Mouse (Mus musculus): ENCODE measurements around the gene Slc35b2.
A peak's percentile ranks its signal among the peaks of the same experiment; 100 is the strongest.

Slc35b2 gene

DNA sequence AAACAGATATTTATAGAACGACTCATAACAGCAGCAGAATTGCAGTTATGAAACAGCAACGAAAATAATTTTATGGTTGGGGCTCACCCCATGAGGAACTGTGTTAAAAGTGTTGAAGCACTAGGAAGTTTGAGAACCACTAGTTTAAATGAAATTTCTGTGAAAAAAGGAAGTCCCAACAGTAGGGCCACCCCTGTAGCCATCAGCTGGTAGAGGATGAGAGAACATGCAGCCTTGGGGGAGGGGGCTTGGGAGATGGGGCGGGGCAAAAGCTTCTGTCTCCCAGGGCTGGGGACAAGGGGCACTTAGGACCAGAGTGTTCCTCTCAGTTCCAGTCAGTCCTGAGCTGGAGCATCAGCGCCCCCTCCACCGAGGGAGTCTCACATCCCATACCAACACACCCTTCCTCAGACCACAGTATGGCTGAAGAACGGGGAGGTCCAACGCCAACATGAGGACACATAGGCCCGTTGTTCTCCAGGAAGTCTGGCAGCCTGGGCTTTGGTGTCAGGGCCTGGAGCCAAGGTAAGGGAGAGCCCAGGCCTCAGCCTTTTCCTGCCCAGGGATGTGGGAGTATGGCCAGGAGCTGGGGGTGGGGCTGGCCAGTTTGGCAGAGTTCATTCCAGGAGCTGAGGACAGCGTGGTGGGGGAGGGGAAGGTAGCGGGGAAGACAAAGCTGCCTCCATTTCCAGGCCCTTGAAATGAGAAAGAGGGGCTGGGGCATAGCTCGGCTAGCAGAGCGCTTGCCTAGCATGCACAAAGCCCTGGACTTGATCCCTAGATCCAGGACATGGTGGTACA, 20.6 kb downstream of the Slc35b2 start:
- peak in 1 of 2 experiments; percentile 53 for DNase-seq (ENCODE audit: low spot score in 2 of 2)

- DNase-seq (ENCODE audit: low spot score in 2 of 2): peak; percentile 61 to 81
Observed at GRCm38 (mm10) chr17:45584939-45585678, 21.4 kb downstream of the Slc35b2 start.

- DNase-seq (ENCODE audit: low spot score in 2 of 2): no peak
Observed at GRCm38 (mm10) chr17:45585725-45586448, 22.2 kb downstream of the Slc35b2 start.

GRCm38 (mm10) chr17:45586449-45586837, 22.8 kb downstream of the Slc35b2 start:
- DNase-seq (ENCODE audit: low spot score in 2 of 2): peak in 1 of 2 experiments; percentile 67

- no peak for DNase-seq (ENCODE audit: low spot score in 2 of 2)
Observed at GRCm38 (mm10) chr17:45588370-45588769, 24.7 kb downstream of the Slc35b2 start.

DNA sequence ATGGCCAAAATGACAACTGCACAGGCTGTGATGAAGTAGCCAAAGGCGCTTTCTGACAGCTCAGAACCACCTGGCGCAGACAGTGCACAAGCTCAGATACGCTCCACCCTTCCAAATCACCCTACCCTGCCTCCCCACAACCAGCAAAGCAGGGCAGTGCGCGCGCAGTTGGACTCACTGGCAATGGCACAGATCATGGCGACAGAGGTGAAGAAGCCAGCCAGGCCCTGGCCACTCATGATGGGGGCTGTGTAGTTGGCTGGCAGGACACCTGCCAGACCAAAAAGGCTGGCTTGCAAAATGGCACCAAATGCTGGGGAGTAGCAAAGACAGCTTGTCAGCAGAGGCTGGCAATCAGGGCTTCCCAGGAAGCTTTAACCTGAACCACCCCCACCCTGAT, 25.6 kb downstream of the Slc35b2 start:
- no peak for DNase-seq (ENCODE audit: low spot score in 2 of 2)

GRCm38 (mm10) chr17:45589844-45590243, 26.2 kb downstream of the Slc35b2 start:
- no peak for DNase-seq (ENCODE audit: low spot score in 2 of 2)

DNA sequence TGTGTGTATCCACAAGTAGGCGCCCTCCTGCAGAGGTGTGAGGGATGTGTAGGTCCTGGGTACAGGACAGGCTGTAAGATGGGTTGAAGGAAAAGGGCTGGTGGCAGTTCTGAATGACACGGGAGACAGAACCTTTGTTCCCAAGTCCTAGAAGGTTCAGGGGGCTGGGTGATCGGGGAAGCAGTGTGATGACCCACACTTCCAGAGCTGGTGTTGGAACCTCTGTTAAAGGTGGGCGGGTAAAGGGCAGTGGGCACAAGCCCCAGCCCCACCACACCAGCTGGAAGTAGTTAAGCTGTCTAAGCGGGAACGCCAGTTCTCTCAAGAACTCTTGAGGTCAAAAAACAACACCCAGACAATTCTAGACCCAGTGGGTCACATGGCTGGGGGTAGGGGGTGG, 26.7 kb downstream of the Slc35b2 start:
- DNase-seq (ENCODE audit: low spot score in 2 of 2): peak in 1 of 2 experiments; percentile 10

DNA sequence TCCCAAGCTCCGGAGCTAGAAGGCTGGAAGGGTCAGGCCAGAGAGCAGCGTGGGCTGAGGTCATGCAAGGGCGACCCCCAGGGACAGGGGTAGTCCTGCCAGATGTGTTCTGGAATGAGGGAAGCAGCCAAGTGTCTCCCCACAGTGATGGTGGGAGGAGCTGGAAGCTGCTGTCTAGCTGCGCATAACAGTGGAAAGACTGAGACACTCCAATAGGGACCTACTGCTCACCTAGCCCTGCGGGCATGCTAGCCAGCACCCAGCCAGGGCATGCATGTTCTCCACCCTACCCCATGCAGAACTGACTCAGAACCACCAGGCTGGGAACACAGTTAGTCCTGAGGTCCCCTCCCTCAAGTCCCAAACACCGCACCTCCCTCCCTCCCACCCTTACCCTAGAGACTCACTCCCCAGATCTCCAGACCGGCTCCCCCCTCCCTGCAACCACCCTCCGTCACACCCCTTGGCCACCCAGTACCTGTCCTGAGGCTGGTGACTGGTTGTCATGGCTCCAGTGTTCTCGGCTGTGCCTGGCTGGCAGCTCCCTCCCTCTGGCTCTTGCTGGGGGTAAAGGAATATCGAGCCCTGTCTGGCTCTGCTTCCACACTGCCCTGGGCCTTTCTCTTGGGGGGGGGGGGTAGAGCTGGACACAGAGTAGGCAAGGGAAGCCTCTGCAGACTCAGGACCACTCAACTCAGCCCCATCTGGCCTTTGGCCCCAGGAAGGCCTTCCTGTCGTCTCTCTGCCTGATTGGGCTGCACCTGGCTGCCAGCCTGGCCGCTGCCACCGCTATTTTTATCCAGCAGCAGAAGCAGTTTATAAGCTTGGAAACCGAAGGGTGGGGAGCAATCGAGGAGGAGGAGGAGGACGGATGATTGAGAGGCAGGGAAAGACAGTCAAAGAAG, 28.3 kb downstream of the Slc35b2 start:
- peak in 1 of 2 experiments; percentile 21 for DNase-seq (ENCODE audit: low spot score in 2 of 2)

DNA sequence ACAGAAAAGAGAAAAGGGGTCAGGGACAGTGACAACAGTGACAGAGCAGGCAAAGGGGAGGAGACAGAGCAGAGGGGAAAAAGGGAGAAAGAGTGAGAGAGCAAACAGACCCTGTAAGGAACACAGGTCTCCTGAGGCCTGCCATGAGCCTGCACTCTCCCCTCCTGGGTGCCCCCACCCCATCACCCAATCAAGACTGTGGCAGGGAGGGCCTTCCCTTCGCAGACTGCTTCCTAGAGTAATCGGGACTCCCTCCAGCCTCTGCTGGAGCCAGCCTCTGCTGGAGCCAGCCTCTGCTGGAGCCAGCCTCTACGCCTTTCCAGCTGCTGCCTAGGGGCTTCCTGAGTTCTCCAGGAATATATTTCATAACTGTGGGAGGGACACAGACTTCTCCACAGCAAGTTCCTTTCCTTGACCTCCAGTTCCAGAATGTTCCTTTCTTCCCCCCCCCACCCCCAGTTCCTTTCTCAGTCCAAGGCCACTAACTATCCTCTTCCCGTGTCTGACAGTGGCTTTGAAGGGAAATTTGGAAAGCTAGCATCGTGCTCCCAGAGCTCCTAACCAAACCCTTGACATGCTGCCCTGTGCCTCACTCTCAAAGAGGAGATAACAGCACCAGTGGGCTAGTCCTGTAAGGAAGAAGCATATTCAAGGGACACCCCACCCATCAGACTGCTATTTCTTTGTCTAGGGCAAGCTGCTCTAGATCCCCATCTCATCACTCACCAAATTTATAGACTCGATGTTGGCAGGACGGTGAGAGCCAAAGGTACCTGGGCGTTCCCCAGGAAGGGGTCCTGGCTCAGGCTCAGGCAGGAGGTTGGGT, 29.1 kb downstream of the Slc35b2 start:
- DNase-seq (ENCODE audit: low spot score in 2 of 2): peak in 1 of 2 experiments; percentile 31

DNA sequence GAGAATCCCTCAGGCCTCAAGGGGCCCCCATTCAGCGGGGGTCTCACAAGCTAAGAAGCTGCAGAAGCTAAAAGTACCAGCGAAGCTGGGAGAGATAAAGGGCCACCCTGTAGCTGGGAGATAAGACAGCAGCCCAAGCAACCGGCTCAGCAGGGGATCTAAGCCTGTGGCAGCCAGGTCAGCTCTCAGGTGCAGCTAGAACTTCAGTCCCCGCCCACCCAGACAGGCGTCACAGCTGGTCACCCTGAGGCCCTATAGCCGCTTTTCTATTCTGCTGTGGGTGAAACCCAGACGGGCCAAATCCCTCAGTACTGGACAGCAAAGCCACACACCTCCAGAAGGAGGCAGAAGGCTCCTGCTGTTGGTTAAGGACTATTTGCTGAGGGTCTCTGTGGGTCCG, 29.8 kb downstream of the Slc35b2 start:
- DNase-seq (ENCODE audit: low spot score in 2 of 2): peak; percentile 69 to 77

- peak in 1 of 2 experiments; percentile 16 for DNase-seq (ENCODE audit: low spot score in 2 of 2)
Observed at GRCm38 (mm10) chr17:45594195-45594594, 30.5 kb downstream of the Slc35b2 start.

GRCm38 (mm10) chr17:45594881-45595735, 31.4 kb downstream of the Slc35b2 start:
- DNase-seq (ENCODE audit: low spot score in 2 of 2): peak; percentile 76 to 87

DNA sequence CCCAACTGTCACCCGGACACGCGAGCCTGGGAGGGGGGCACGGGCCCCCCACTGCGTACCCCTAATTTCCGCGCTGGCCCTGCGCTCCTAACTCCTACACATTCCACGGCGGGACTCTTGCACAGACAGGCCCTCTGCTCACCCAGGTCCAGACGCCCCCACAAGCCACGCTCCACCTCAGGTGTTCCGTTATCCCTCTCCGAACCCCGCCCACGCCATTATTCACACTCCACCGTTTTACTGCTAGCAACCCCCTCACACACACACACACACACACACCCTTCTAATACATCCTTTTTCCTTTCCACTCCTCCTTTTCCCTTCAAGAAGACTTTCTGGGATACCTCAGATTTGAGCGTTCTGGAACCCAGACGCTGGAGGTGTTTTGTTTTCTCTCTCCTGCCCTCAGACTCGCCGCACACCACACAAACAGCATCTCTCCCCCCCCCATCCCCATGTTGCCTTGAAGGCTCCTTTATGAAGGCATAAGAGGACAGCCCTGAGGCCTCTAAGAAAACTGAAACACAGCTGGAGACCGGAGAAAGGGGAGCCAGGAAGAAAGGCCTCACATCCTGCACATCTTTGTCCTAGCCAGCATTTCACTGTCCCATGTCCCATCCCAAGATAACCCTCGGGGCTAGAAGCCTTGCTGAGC, 32.2 kb downstream of the Slc35b2 start:
- DNase-seq (ENCODE audit: low spot score in 2 of 2): peak in 1 of 2 experiments; percentile 46

GRCm38 (mm10) chr17:45596631-45597396, 33.1 kb downstream of the Slc35b2 start:
- peak; percentile 62 to 86 for DNase-seq (ENCODE audit: low spot score in 2 of 2)

DNA sequence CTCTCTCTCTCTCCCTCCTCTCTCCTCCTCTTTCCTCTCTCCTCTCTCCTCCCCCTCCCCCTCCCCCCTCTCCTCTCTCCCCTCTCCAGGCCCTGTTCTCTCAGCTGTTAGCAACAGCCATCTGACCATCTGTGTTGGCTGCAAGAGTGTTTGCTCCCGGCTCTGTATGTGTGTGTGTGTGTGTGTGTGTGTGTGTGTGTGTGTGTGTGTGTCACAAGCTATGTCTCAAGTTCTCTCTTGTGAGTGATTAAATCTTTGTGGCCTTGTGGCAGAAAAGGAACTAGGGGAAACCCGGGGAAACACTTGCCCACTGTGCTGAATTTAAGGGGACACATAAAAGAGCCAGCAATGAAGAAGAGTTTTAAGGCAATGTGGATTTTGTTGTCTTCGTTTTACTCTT, 34.1 kb downstream of the Slc35b2 start:
- DNase-seq (ENCODE audit: low spot score in 2 of 2): no peak

GRCm38 (mm10) chr17:45598376-45598775, 34.7 kb downstream of the Slc35b2 start:
- DNase-seq (ENCODE audit: low spot score in 2 of 2): no peak

GRCm38 (mm10) chr17:45598891-45599290, 35.2 kb downstream of the Slc35b2 start:
- DNase-seq (ENCODE audit: low spot score in 2 of 2): no peak

Data from spleen, postnatal 10 days (tissue).